Mouse (Mus musculus): ENCODE measurements around the gene Osbpl2. TPM values are rescaled to one million over a fixed set of nuclear protein-coding genes. Genes with fewer than 3 reads are reported as not detected.

Gene Osbpl2
- polyA plus RNA-seq, 1 experiment from 2014 or later, result 59.9 TPM

DNA sequence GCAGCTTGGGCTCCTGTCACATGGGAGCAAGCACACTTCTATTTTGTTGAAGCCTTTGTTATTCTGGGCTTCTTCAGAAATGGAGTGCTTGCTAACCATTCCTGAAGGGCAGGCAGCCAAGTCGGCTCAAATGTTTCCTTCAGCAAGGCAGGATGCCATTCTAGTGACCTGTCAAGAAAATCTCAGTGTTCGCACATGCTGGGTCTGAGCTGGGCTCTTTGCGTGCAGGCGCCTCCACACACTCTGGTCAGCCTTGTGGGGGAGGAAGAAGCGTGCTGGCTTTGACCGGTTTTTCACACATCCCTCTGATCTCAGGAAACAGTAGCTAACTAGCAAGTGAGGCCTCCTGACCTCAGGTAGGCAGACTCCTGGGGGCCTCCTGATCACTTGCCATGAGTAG lies 3.8 kb upstream of the Osbpl2 start:
- Histone ChIP-seq H3K4me1 (ENCODE audit: control insufficient read depth, insufficient read depth, low read length) (peaks cover 44% of the 10 kb centered on the region), H3K9ac (ENCODE audit: low read length) (peak overlapping the region; percentile 7; the same call in 1 of the 2 replicates), H3K27ac (ENCODE audit: low read depth, low read length) (peak overlapping the region; percentile 52; the same call in 1 of the 2 replicates), H3K27me3 (replicated peaks; ENCODE audit: control insufficient read depth, insufficient read depth, low read length) (no peaks in the 10 kb centered on the region), H3K9me3 (replicated peaks; ENCODE audit: control insufficient read depth, low read length) (no peaks in the 10 kb centered on the region), H3K36me3 (ENCODE audit: control insufficient read depth, insufficient read depth, low read length) (no peaks in the 10 kb centered on the region), H3K4me3 (ENCODE audit: low read depth, low read length) (no peak overlapping the region), H3K4me2 (ENCODE audit: low read length) (no peak overlapping the region)
- ATAC-seq (no peak), DNase-seq (ENCODE audit: low spot score) (peak; percentile 66)
- WGBS, result 33% methylated on average over 6 of the region's 6 CpGs

DNA sequence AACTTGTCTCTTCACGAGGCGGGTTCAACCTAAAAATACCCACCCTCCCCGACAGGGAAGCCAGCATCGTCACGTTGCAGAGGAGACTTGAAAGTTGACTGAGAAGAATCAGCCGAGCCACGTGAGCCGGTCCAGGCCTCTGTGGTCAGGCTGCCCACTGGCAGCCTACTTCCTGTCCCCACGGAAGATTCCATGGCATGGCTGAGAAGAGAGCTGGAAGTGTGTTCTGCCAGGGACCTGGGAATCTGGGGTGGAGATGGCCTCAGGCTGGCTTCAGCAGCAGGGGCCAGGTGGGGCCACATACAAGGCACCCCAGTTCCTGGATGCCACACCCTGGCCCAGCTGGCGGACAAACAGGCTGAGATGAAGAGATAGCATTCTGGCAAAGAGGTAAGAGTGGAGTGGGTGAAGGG lies 3.0 kb upstream of the Osbpl2 start:
- Histone ChIP-seq H3K27me3 (replicated peaks; ENCODE audit: control insufficient read depth, insufficient read depth, low read length) (no peaks in the 10 kb centered on the region), H3K9me3 (replicated peaks; ENCODE audit: control insufficient read depth, low read length) (no peaks in the 10 kb centered on the region), H3K36me3 (ENCODE audit: control insufficient read depth, insufficient read depth, low read length) (no peaks in the 10 kb centered on the region), H3K4me1 (ENCODE audit: control insufficient read depth, insufficient read depth, low read length) (peaks cover 46% of the 10 kb centered on the region), H3K9ac (ENCODE audit: low read length) (no peak overlapping the region), H3K4me2 (ENCODE audit: low read length) (no peak overlapping the region), H3K27ac (ENCODE audit: low read depth, low read length) (peak overlapping the region; percentile 52; the same call in 1 of the 2 replicates), H3K4me3 (ENCODE audit: low read depth, low read length) (no peak overlapping the region)
- no peak for ATAC-seq
- DNase-seq (ENCODE audit: low spot score), result no peak
- 76% methylated on average over 10 of the region's 10 CpGs for WGBS

- Histone ChIP-seq H3K4me1 (ENCODE audit: control insufficient read depth, insufficient read depth, low read length) (peaks cover 46% of the 10 kb centered on the region), H3K4me3 (ENCODE audit: low read depth, low read length) (no peak overlapping the region), H3K9ac (ENCODE audit: low read length) (peak overlapping the region; percentile 46; the same call in 1 of the 2 replicates), H3K4me2 (ENCODE audit: low read length) (peak overlapping the region; percentile 66; the same call in 1 of the 2 replicates), H3K27me3 (replicated peaks; ENCODE audit: control insufficient read depth, insufficient read depth, low read length) (no peaks in the 10 kb centered on the region), H3K27ac (ENCODE audit: low read depth, low read length) (peak overlapping the region; percentile 84; the same call in 1 of the 2 replicates), H3K9me3 (replicated peaks; ENCODE audit: control insufficient read depth, low read length) (no peaks in the 10 kb centered on the region), H3K36me3 (ENCODE audit: control insufficient read depth, insufficient read depth, low read length) (no peaks in the 10 kb centered on the region)
- WGBS, result 69% methylated on average over 8 of the region's 8 CpGs
- ATAC-seq (no peak), DNase-seq (ENCODE audit: low spot score) (no peak)
These were observed 2.2 kb upstream of the Osbpl2 start for GRCm38 (mm10) chr2:180116741-180117484.

DNA sequence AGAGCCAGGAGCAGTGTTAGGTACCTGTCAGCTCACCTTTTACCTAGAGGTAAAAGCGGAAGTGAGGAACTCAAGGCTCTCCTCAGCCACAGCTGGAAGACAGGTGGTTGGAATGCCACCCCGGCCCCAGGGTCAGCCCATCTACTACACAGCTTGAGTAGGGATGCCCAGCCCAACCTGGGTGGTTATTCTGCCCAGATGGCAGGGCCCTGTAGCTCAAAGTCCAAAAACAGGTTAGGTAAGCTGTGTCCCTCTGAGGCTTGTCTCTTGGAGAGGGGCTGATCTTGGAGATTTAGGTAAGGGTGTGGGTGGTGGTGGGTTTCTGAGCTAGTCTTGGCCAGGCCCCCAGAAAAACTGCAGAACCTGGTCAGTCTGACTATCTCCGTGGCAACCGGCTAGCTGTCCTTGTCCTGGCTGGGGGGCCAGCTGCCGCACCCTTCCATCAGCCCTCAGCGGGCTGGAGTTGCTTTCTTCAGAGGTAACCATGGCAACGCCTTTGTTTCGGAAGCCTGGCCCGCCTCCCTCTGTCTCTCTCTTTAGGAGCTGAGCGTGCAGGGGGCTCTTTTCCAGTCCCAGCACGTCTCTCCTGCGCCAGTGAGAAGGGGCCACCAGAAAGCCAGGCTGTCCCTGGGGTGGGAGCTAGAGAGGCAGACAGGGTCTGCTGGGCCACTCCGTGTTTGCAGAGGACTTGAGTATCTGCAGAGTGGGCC lies 1.5 kb upstream of the Osbpl2 start:
- WGBS, result 9% methylated on average over 13 of the region's 13 CpGs
- H3K4me2 ChIP-seq (ENCODE audit: low read length), result peak overlapping the region; percentile 66
- H3K9me3 ChIP-seq (replicated peaks; ENCODE audit: control insufficient read depth, low read length), result no peaks in the 10 kb centered on the region
- H3K27me3 ChIP-seq (replicated peaks; ENCODE audit: control insufficient read depth, insufficient read depth, low read length), result no peaks in the 10 kb centered on the region
- DNase-seq (ENCODE audit: low spot score), result peak; percentile 93
- peak overlapping the region; percentile 84 for H3K27ac ChIP-seq (ENCODE audit: low read depth, low read length)
- H3K36me3 ChIP-seq (ENCODE audit: control insufficient read depth, insufficient read depth, low read length), result no peaks in the 10 kb centered on the region
- peak overlapping the region; percentile 46; the same call in 1 of the 2 replicates for H3K9ac ChIP-seq (ENCODE audit: low read length)
- peaks cover 46% of the 10 kb centered on the region for H3K4me1 ChIP-seq (ENCODE audit: control insufficient read depth, insufficient read depth, low read length)
- 0 out of 2 replicates have a peak overlapping the region, but pooled peaks have one; percentile 11 for H3K4me3 ChIP-seq (ENCODE audit: low read depth, low read length)
- peak; percentile 40 for ATAC-seq

DNA sequence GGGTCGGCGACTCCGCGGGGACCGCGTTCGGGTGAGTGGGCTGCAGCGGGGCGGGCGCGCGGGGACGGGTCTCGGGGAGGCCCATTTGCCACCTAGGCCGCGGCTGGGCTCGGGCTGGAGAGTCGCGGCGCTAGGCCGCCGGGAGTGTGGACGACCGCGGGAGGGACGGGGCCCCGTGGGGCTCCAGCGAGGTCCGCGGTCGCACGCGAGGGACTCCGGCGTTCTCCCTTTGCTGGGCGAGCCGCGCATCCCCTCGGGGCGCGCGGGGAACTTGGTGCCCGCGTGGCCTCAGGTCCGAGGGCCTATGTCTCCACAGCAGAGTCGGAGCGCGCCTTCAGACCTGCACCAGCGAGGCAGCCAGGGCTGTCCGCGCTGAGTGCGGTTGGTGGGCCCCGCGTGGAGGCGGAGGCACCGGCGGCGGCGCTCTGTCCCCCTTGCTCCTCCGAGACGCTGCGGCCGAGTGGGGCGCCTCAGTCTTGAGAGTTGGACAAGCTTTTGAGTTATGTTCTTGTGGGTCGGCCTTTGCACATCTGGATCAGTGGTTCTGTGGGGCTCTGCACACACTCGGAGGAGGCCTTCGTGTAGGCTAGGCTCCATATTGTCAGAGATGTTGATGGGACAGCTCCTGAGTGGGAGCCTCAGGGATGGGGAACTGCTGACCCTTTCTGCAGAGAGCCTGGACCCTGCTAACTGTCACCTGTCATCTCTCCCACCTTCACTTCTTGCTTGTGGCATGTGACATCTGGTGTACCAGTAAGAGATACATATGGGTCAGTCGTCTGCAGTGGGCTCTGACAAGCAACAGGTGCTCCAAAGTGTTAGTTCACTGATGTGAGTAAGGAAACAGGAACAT lies 559 bp downstream of the Osbpl2 start:
- under 1% methylated on average over 55 of the region's 68 CpGs for WGBS
- Histone ChIP-seq H3K36me3 (ENCODE audit: control insufficient read depth, insufficient read depth, low read length) (peaks cover 7% of the 10 kb centered on the region; the same call in 1 of the 2 replicates), H3K27me3 (replicated peaks; ENCODE audit: control insufficient read depth, insufficient read depth, low read length) (no peaks in the 10 kb centered on the region), H3K27ac (ENCODE audit: low read depth, low read length) (peak overlapping the region; percentile 44; the same call in 1 of the 2 replicates), H3K4me3 (ENCODE audit: low read depth, low read length) (peak overlapping the region; percentile 79), H3K4me2 (ENCODE audit: low read length) (peak overlapping the region; percentile 94), H3K9me3 (replicated peaks; ENCODE audit: control insufficient read depth, low read length) (no peaks in the 10 kb centered on the region), H3K9ac (ENCODE audit: low read length) (peak overlapping the region; percentile 82), H3K4me1 (ENCODE audit: control insufficient read depth, insufficient read depth, low read length) (peaks cover 38% of the 10 kb centered on the region)
- ATAC-seq (peak; percentile 13), DNase-seq (ENCODE audit: low spot score) (no peak)

- DNase-seq (ENCODE audit: low spot score), result no peak
- Histone ChIP-seq H3K9me3 (replicated peaks; ENCODE audit: control insufficient read depth, low read length) (no peaks in the 10 kb centered on the region), H3K27ac (ENCODE audit: low read depth, low read length) (no peak overlapping the region), H3K4me3 (ENCODE audit: low read depth, low read length) (peak overlapping the region; percentile 79), H3K4me1 (ENCODE audit: control insufficient read depth, insufficient read depth, low read length) (peaks cover 33% of the 10 kb centered on the region), H3K9ac (ENCODE audit: low read length) (peak overlapping the region; percentile 82; the same call in 1 of the 2 replicates), H3K4me2 (ENCODE audit: low read length) (peak overlapping the region; percentile 94), H3K36me3 (ENCODE audit: control insufficient read depth, insufficient read depth, low read length) (peaks cover 7% of the 10 kb centered on the region; the same call in 1 of the 2 replicates), H3K27me3 (replicated peaks; ENCODE audit: control insufficient read depth, insufficient read depth, low read length) (no peaks in the 10 kb centered on the region)
- 71% methylated on average over 5 of the region's 5 CpGs for WGBS
- ATAC-seq, result no peak
These were observed 1.2 kb downstream of the Osbpl2 start for GRCm38 (mm10) chr2:180120292-180120761.

DNA sequence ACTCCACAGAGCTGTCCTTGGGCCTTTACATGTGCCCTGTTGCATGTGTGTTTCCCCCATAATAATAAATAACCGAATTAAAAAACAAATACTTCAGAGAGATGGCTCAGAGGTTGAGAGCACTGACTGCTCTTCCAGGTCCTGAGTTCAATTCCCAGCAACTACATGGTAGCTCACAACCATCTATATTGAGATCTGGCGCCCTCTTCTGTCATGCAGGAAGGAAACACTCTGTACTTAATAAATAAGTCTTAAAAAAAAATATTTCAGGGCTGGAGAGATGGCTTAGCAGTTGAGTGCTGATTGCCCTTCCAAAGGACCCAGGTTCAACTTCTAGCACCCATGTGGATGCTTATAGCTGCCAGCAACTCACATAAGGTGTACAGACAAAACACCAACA lies 5.1 kb downstream of the Osbpl2 start:
- Histone ChIP-seq H3K9ac (ENCODE audit: low read length) (no peak overlapping the region), H3K4me1 (ENCODE audit: control insufficient read depth, insufficient read depth, low read length) (peaks cover 7% of the 10 kb centered on the region), H3K27me3 (replicated peaks; ENCODE audit: control insufficient read depth, insufficient read depth, low read length) (no peaks in the 10 kb centered on the region), H3K9me3 (replicated peaks; ENCODE audit: control insufficient read depth, low read length) (no peaks in the 10 kb centered on the region), H3K4me2 (ENCODE audit: low read length) (no peak overlapping the region), H3K36me3 (ENCODE audit: control insufficient read depth, insufficient read depth, low read length) (peaks cover 7% of the 10 kb centered on the region; the same call in 1 of the 2 replicates), H3K4me3 (ENCODE audit: low read depth, low read length) (no peak overlapping the region), H3K27ac (ENCODE audit: low read depth, low read length) (no peak overlapping the region)
- DNase-seq (ENCODE audit: low spot score), result no peak
- 81% methylated on average over 2 of the region's 2 CpGs for WGBS
- no peak for ATAC-seq

DNA sequence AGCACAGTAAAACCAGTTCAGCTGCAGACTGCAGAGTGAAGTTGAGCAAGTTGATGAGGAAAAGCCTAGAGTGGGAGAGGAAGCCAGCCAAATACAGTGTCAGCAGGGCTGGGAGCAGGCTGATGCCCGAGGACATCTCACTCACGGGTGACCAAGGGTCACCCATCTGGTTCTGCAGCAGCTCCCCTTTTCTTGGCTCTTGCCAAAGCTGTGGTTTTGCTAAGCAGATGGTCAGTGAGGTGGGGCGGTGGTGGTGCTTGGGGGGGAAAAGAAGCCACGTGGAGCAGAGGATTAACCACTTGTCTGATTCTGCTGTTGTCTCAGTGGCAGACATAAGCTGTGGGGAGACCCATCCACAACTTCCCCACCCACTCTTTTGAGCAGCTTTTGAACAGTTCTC lies 7.1 kb downstream of the Osbpl2 start:
- WGBS, result 22% methylated on average over 4 of the region's 4 CpGs
- Histone ChIP-seq H3K4me3 (ENCODE audit: low read depth, low read length) (no peak overlapping the region), H3K4me1 (ENCODE audit: control insufficient read depth, insufficient read depth, low read length) (no peaks in the 10 kb centered on the region), H3K27me3 (replicated peaks; ENCODE audit: control insufficient read depth, insufficient read depth, low read length) (no peaks in the 10 kb centered on the region), H3K36me3 (ENCODE audit: control insufficient read depth, insufficient read depth, low read length) (peaks cover 7% of the 10 kb centered on the region; the same call in 1 of the 2 replicates), H3K9me3 (replicated peaks; ENCODE audit: control insufficient read depth, low read length) (no peaks in the 10 kb centered on the region), H3K9ac (ENCODE audit: low read length) (no peak overlapping the region), H3K4me2 (ENCODE audit: low read length) (no peak overlapping the region), H3K27ac (ENCODE audit: low read depth, low read length) (no peak overlapping the region)
- DNase-seq (ENCODE audit: low spot score) (no peak), ATAC-seq (0 out of 2 replicates have a peak, but pooled peaks have one; percentile 20)

Data from forebrain, embryonic 14.5 days (tissue).